Mouse (Mus musculus): ENCODE measurements around the gene Olfr459. TPM values are rescaled to one million over a fixed set of nuclear protein-coding genes. Genes with fewer than 3 reads are reported as not detected.

Olfr459 gene
- total RNA-seq, 2 experiments from 2014 or later, result not detected

Other genes starting within 250 kb of the Olfr459 start
- gene Ephb6, start 169.7 kb downstream of the Olfr459 start, total RNA-seq (2021), result 100 to 1,000 TPM; 106 to 156 TPM
- 1 to 10 TPM; 1.9 to 3.2 TPM for gene Trpv6, start 138.8 kb downstream of the Olfr459 start, total RNA-seq (2021)
- not detected for gene Trpv5, start 94.4 kb downstream of the Olfr459 start, total RNA-seq (2021)
- gene Llcfc1, start 90.7 kb downstream of the Olfr459 start, total RNA-seq (2021), result not detected
- gene Kel, start 70.8 kb downstream of the Olfr459 start, total RNA-seq (2021), result not detected
- not detected for gene Pip, start 72.4 kb upstream of the Olfr459 start, total RNA-seq (2021)
- gene Sval2, start 77.8 kb upstream of the Olfr459 start, total RNA-seq (2021), result not detected
- gene Sval1, start 176.5 kb upstream of the Olfr459 start, total RNA-seq (2021), result not detected
- not detected for gene Sval3, start 193.0 kb upstream of the Olfr459 start, total RNA-seq (2021)

Measured in left cerebral cortex, postnatal 36 days (tissue).